Mouse (Mus musculus): ENCODE measurements around the gene Pid1. TPM values are rescaled to one million over a fixed set of nuclear protein-coding genes. Genes with fewer than 3 reads are reported as not detected.

Gene Pid1
- total and polyA plus RNA-seq, 2 experiments from 2014 or later, result 60.2 to 64.0 TPM

DNA sequence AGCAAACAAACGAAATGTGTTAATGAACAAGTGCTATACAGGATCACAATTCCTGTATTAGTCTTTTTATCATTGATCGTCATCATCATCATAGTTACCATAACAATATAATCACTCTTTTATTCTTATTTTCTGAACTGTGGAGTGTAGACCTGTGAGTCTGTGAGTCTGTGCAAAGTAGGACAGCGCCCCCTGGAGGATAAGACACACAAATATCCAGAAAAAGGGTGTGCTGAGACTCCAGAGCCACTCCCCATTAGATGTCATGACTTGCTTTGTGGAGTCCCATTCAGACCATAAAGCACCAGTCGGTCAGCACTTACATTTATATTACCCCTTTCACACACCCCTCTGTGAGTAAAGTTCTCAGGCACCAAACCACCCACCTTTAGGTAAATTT is 210.0 kb downstream of the Pid1 start:
- Histone ChIP-seq H3K4me1 (ENCODE audit: insufficient read depth, low read length) (no peaks in the 10 kb centered on the region), H3K4me2 (ENCODE audit: low read depth, low read length, poor library complexity, severe bottlenecking) (no peak overlapping the region), H3K9ac (replicated peaks; ENCODE audit: low read length, poor library complexity, severe bottlenecking) (no peak overlapping the region), H3K27me3 (ENCODE audit: insufficient read depth, low read length) (no peaks in the 10 kb centered on the region), H3K4me3 (ENCODE audit: low read depth, low read length) (no peak overlapping the region), H3K36me3 (ENCODE audit: insufficient read depth, low read length) (no peaks in the 10 kb centered on the region), H3K27ac (ENCODE audit: low read depth, low read length) (no peak overlapping the region), H3K9me3 (ENCODE audit: low read length) (no peaks in the 10 kb centered on the region)
- ATAC-seq (ENCODE audit: low FRiP score) (no peak), DNase-seq (ENCODE audit: low spot score) (peak; percentile 41)
- WGBS, result 66% methylated on average over 4 of the region's 4 CpGs
- TF ChIP-seq CTCF (IDR thresholded peaks at IDR 0.05), result peak; percentile 63

- no peak for TF ChIP-seq CTCF (IDR thresholded peaks at IDR 0.05)
- no peak overlapping the region for H3K4me3 ChIP-seq (ENCODE audit: low read depth, low read length)
- 68% methylated on average over 1 of the region's 1 CpGs for WGBS
- no peaks in the 10 kb centered on the region for H3K4me1 ChIP-seq (ENCODE audit: insufficient read depth, low read length)
- no peak for ATAC-seq (ENCODE audit: low FRiP score)
- no peaks in the 10 kb centered on the region for H3K27me3 ChIP-seq (ENCODE audit: insufficient read depth, low read length)
- H3K27ac ChIP-seq (ENCODE audit: low read depth, low read length), result no peak overlapping the region
- no peak overlapping the region for H3K4me2 ChIP-seq (ENCODE audit: low read depth, low read length, poor library complexity, severe bottlenecking)
- no peak for DNase-seq (ENCODE audit: low spot score)
- no peak overlapping the region for H3K9ac ChIP-seq (replicated peaks; ENCODE audit: low read length, poor library complexity, severe bottlenecking)
- no peaks in the 10 kb centered on the region for H3K36me3 ChIP-seq (ENCODE audit: insufficient read depth, low read length)
- no peaks in the 10 kb centered on the region for H3K9me3 ChIP-seq (ENCODE audit: low read length)
These were observed 222.4 kb downstream of the Pid1 start for GRCm38 (mm10) chr1:84141561-84141960.

GRCm38 (mm10) chr1:84132451-84132850 is 231.5 kb downstream of the Pid1 start:
- 57% methylated on average over 4 of the region's 4 CpGs for WGBS
- no peaks in the 10 kb centered on the region for H3K36me3 ChIP-seq (ENCODE audit: insufficient read depth, low read length)
- H3K27me3 ChIP-seq (ENCODE audit: insufficient read depth, low read length), result no peaks in the 10 kb centered on the region
- H3K4me1 ChIP-seq (ENCODE audit: insufficient read depth, low read length), result no peaks in the 10 kb centered on the region
- H3K27ac ChIP-seq (ENCODE audit: low read depth, low read length), result no peak overlapping the region
- ATAC-seq (ENCODE audit: low FRiP score) (no peak), DNase-seq (ENCODE audit: low spot score) (peak; percentile 17)
- no peaks in the 10 kb centered on the region for H3K9me3 ChIP-seq (ENCODE audit: low read length)
- no peak for TF ChIP-seq CTCF (IDR thresholded peaks at IDR 0.05)
- H3K4me3 ChIP-seq (ENCODE audit: low read depth, low read length), result no peak overlapping the region
- no peak overlapping the region for H3K9ac ChIP-seq (replicated peaks; ENCODE audit: low read length, poor library complexity, severe bottlenecking)
- H3K4me2 ChIP-seq (ENCODE audit: low read depth, low read length, poor library complexity, severe bottlenecking), result no peak overlapping the region

DNA sequence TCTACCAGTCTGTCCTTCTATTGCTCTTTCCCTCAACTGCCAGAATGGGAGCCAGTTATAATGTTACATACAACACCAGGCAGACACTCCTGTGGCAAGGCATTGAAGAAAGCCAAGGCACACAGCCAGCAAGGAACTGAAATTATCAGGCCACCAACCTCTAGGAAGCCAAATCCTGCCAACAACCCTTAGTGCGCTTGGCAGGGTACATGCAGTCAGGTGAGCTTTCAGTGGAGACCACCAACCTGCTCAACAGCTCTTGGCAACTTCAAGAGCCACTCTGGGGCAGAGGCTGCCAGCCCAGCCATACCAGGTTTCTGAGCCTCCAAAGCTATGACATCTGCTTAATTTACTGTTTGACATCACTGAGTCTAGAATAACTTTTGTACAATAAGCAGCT is 232.2 kb downstream of the Pid1 start:
- H3K4me3 ChIP-seq (ENCODE audit: low read depth, low read length), result no peak overlapping the region
- 97% methylated on average over 1 of the region's 1 CpGs for WGBS
- no peaks in the 10 kb centered on the region for H3K4me1 ChIP-seq (ENCODE audit: insufficient read depth, low read length)
- no peaks in the 10 kb centered on the region for H3K27me3 ChIP-seq (ENCODE audit: insufficient read depth, low read length)
- no peak for TF ChIP-seq CTCF (IDR thresholded peaks at IDR 0.05)
- no peak overlapping the region for H3K27ac ChIP-seq (ENCODE audit: low read depth, low read length)
- H3K36me3 ChIP-seq (ENCODE audit: insufficient read depth, low read length), result no peaks in the 10 kb centered on the region
- DNase-seq (ENCODE audit: low spot score), result peak; percentile 19
- H3K9me3 ChIP-seq (ENCODE audit: low read length), result no peaks in the 10 kb centered on the region
- no peak overlapping the region for H3K4me2 ChIP-seq (ENCODE audit: low read depth, low read length, poor library complexity, severe bottlenecking)
- no peak overlapping the region for H3K9ac ChIP-seq (replicated peaks; ENCODE audit: low read length, poor library complexity, severe bottlenecking)
- no peak for ATAC-seq (ENCODE audit: low FRiP score)

DNA sequence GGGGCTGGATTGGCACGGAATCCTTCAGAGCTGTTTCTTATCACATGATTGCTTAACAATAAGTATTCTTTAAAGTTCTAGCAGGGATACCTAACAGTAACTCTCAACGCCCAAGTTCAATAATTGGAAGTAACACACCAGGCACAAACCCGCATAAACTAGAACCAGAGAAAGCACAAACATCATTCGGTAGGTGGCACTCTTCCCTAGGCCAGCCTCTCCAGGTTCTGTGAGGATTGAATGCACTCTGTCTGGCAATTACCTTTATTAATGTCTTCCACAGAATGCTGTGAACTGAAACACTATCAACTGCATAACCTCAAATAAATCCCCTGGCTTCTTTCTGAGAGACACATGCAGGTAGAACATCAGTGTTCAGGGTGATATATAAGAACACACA is 235.5 kb downstream of the Pid1 start:
- TF ChIP-seq CTCF (IDR thresholded peaks at IDR 0.05), result peak; percentile 75
- WGBS, result 59% methylated on average over 4 of the region's 4 CpGs
- DNase-seq (ENCODE audit: low spot score) (peak; percentile 72), ATAC-seq (ENCODE audit: low FRiP score) (no peak)
- Histone ChIP-seq H3K4me2 (ENCODE audit: low read depth, low read length, poor library complexity, severe bottlenecking) (no peak overlapping the region), H3K4me3 (ENCODE audit: low read depth, low read length) (no peak overlapping the region), H3K9ac (replicated peaks; ENCODE audit: low read length, poor library complexity, severe bottlenecking) (no peak overlapping the region), H3K36me3 (ENCODE audit: insufficient read depth, low read length) (no peaks in the 10 kb centered on the region), H3K27me3 (ENCODE audit: insufficient read depth, low read length) (no peaks in the 10 kb centered on the region), H3K9me3 (ENCODE audit: low read length) (no peaks in the 10 kb centered on the region), H3K4me1 (ENCODE audit: insufficient read depth, low read length) (no peaks in the 10 kb centered on the region), H3K27ac (ENCODE audit: low read depth, low read length) (no peak overlapping the region)

DNA sequence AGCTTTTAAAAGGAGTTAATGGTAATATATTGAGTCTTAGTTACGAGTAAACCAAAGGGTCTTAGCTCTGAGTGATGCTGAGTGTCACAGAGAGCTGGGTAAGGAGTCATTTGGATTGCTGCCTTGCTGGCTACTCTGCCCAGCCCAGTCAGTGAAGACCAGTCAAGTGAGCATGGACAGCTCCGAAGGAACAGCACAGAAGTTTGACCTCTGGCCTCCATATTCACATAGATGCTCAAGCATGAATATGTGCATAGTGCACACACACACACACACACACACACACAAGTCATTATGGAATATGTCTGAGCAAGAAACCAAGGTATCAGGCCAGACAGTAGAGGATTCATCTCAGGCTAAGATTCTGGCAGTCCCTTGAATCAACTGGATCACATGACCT is 244.7 kb downstream of the Pid1 start:
- Histone ChIP-seq H3K27me3 (ENCODE audit: insufficient read depth, low read length) (no peaks in the 10 kb centered on the region), H3K36me3 (ENCODE audit: insufficient read depth, low read length) (no peaks in the 10 kb centered on the region), H3K9me3 (ENCODE audit: low read length) (no peaks in the 10 kb centered on the region), H3K4me2 (ENCODE audit: low read depth, low read length, poor library complexity, severe bottlenecking) (no peak overlapping the region), H3K4me3 (ENCODE audit: low read depth, low read length) (no peak overlapping the region), H3K9ac (replicated peaks; ENCODE audit: low read length, poor library complexity, severe bottlenecking) (no peak overlapping the region), H3K4me1 (ENCODE audit: insufficient read depth, low read length) (no peaks in the 10 kb centered on the region), H3K27ac (ENCODE audit: low read depth, low read length) (no peak overlapping the region)
- ATAC-seq (ENCODE audit: low FRiP score) (no peak), DNase-seq (ENCODE audit: low spot score) (no peak)
- 89% methylated on average over 2 of the region's 2 CpGs for WGBS
- TF ChIP-seq CTCF (IDR thresholded peaks at IDR 0.05), result no peak
